Mouse (Mus musculus): Measurements from ENCODE around the gene Gas7.
A peak's percentile ranks its signal among the peaks of the same experiment; 100 is the strongest.

Gas7 gene

DNA sequence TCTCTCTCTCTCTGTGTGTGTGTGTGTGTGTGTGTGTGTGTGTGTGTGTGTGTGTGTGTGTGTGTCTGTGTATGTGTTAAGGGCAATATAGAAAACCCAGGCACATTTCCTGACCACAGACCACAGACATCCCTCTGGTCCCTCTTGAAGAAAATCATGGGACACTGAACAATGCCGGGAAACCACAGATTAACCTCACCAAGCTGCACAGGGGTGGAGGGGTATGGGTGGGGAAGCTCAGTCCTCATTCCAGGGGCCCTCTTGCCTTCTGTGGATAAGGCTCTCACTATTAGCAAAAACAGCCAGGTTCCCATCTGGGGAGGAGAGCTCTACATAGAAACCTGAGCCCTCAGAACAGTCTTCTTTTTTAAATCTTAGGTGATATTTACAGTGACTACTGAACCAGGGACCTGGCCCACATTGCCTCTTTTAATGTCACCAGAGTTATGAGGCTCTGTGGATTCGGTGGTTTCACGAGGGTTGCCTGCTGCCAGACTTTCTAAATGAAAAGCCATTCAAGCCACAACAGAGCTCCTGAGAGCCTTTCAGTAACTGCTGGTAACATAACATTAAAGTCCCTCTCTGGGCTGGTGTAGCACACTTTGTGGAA is 178.5 kb downstream of the Gas7 start:
- no peak for DNase-seq

DNA sequence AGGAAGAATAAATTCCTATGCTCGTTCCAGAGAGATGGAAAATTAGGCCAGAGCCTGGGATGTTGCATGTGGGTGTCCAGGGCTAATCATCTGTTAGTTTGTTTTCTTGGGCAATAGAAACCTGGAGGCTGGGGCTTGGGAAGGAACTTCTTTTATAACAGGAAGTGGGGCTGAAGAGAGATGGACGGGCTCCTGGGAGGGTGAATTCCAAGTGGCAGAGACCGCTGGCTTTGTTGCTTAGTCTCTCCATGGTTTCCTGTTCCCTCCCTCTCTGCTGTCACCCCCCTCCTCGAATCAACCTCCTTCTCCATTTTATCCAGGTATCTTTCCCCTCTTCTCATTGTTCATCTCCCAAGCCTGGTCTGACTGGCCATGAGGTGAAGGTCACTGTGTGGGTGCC is 181.0 kb downstream of the Gas7 start:
- no peak for DNase-seq

DNA sequence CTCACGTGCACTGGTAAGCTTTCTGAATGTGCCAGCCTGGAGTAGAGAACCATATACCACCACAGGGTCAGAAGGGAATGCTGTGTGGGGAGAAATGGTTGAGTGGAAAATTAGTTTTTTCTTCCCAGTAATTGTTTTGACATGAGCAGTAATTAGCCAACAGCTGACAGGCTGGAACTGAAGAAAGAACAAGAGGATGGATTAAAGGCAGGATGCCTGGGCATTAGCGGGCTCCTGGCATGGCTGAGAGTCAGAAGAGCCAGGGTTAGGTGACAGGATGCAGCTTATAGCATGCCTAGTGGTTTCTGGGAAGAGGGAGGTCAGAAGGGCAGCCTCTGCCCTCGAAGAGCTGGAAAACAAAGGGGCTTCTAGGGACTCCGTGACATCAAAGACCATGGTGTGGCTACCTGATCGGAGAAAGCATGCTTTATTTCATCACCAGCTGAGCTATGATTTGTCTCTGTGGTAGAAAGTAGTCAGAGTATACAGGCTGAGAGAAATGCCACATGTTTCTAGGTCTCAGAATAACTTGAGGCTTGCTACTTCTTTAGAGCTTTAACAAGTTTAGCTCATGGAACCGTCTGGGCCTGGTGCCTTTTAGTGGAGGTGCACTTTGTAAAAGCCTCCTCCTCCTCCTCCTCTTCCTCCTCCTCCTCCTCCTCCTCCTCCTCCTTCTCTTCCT is 181.8 kb downstream of the Gas7 start:
- DNase-seq: no peak

DNA sequence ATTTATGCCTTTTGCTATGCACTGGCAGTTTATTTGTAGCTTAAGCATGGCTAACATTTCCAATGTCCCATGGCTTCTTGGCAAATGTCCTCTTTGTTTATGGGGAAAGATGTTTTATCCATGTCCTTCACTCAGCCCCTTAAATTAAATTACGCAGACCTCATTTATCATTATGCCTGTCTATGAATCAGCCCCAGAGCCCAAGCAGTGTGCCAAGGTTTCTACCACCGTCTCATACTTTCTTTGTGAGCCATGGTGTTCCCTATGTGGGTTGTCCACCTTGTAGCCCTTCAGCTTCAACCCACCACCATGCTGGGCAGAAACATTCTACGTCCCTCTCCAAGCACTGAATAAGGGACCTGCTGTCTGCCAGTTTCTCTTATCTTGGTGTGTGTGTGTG is 183.2 kb downstream of the Gas7 start:
- DNase-seq: no peak

DNA sequence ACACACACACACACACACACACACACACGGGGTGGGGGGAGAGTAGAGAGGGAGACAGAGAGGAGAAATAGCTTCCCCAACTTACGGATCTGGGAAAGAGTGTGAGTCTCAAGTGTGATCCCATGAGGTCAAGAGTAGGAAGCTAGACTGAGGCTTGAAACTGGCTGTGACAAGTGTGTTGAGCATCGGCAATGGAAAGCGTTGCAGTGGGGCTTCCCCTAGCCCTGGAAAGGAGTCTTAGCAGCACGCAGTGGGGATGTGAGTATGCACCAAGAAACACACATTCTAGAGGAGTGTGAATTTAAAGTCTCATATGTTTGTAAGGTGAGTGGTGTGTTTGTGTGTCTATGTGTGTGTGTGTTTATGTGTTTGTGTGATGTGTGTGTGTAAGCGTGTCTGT is 185.1 kb downstream of the Gas7 start:
- DNase-seq: no peak

DNA sequence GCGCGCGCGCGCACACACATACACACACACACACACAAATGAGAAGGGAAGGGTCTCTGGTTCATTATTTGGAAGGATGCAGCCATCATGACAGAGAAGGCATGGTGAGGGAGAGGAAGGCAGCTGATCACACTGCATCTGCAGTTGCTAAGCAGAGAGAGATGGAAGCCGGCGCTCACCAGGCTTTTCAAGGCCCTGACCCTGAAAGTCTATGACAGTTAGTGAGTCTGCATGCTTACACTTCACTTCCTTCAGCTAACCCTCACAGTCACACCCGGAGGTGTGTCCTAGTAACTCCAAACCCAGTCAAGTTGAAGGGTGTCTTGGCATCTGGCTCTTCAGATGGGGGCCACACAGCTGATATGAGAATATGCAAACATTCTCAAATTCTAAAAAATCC is 187.2 kb downstream of the Gas7 start:
- no peak for DNase-seq

DNA sequence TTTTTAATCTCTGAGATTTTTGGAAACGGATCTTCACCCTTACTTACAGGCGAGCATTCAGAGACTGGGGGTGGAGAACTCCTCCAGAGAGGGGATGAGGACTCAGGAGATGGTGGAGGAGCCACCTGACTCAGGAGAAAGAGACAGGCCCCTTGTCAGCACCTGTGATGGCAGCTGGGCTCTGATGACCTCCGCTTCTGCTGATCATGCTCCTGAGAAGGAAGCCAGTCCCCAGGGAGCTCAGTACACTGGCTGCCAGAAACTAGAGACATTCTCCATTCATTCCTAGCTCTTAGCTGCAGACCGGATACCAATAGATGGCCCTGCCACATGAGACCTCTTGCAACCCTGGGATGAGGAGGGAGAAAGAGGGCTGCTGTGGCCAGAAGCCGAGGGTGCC is 187.6 kb downstream of the Gas7 start:
- DNase-seq: no peak

DNA sequence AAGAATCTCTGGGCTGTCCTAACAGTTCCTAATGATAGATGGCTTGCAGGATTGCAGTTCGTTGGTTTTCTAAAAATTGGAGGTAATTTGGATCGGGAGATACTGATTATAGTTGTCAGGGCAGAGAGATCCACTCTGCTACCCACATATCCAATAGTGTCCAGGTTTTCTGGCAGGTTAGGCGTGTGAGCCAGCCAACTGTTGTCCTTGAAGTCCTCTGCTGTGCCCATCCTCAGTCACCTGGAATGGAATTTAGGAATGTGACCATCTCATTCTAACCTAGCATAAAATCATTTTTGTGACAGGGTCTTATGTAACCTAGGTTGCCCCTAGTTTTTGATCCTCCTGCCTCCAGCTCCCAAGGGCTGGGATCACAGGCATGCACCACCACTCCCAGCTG is 188.2 kb downstream of the Gas7 start:
- DNase-seq: no peak

DNA sequence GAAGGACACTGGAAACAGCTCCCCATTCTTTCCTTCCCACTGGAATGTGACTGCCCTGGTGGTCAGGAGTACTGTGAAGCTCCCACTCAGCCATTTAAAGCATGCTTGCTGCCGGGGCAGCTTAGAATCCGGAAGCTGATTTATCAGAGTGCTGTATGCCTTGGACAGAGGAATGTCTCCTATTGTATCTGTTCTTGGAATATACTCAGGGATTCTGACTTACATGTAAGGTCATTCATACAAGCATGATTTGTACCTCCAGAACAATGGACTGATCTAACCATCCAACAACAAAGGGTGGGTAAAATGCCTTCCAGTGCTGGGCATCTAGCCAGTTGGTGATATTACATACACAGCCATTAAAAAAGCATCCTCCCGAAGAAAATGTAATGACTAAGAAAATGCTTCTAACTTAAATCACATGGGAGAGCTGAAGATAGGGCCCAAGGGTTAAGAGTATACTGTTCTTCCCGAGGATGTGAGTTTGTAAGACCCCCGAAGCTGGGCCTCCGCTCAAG is 189.5 kb downstream of the Gas7 start:
- no peak for DNase-seq

DNA sequence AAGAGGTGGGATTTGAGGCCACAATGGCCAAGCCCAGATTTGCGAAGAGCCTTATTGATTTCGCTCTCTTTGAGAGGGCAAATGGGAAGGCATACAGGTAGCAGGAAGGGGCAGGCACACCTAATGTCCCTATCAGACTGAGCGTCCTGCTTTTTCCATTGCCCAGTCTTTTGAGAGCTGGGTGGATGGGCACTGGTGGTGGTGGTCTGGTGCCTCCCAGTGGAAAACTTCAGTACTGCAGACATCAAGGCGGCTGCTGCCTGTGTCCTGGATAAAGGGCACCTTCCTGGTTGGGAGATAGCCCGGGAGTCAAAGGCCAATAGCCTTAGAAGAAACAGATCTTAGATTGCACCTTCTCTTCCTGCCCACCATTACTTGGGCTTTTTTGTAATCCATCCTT is 192.5 kb downstream of the Gas7 start:
- peak; percentile 63 to 64 for DNase-seq

DNA sequence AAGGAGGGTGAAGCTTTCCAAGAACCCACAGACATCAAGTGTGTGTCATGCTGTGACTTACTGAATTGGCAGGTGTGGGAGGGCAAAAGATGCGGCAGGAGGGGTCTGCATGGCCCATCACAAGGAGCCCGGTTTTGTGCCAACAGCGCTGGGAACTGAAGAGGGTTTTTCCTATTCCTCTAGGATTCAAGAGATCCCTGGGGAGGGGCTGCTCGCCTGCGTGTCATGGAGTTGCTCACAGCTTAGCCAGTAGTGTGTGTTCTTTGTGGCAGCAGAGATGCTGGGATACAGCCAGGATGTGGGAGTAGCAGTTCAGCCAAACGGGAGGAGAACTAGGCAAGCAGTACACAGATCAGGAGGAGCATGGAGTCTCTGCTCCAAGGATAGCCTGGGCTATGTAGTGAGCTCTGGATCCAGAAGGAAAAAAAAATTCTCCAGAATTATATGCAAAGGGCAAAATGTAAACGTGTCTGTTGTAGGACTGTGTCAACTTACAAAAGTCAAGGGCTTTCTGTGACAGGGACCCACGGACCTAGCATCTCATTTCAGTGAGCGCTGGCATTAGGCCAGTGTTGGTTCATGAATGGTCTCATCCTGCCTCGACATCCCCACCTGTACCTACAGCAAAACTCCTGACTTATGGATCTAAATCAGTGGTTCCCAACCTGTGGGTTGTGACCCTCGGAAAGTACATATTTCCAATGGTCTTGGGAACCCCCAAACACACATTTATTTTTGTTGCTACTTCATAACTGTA is 193.6 kb downstream of the Gas7 start:
- no peak for DNase-seq

DNA sequence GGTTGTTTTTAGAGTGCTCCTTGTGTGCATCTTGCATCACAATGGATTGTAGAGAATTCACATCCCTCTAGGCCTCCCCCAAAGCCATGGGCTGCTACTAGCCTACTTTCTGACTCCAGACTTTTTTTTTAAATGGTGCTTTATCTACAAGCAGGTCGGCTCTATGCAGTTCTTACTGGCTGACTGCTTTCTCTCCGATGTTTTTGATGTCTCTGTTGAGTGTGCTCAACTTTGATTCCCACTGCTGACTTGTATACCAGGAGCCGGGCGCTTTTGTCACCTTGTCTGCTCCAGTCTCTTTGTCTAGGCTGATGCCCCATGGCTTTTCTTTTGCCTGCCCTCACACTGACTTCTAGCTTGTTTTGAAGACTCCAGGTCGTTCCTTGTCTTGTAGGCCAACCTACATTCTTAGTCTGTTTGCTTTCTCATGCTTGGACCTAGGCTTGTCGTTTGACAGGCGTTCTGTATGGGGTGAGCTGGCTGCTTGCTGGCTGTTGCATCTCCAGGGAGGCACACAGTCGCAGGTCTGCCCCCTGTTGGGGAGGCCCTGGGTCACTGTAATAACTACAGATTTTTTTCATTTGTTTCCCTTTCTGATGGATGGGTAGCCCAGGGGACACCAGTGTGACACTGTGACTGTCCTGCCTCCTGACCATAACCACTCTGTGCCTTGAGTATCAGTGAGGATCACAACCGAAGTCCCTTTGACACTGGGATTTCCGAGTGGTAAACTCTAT is 194.9 kb downstream of the Gas7 start:
- DNase-seq: no peak

DNA sequence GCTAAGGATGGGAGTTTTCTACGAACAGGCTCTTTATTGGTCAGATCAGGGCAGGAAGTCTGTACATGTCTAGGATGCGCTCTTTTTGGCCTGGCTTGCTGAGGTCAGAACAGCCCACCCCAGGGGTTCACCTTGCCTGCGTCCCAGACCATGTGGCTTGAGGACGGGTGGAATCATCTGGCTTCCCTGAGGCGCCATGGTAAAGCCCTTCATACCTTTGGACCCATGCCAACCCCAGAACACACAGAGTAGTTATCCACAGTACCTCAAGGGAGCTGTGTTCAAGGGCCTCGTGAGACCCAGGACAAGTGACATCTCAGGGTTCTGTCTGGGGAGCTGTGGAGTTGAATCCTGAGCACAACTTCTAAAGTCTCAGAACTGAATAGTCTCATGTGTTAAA is 196.5 kb downstream of the Gas7 start:
- no peak for DNase-seq

DNA sequence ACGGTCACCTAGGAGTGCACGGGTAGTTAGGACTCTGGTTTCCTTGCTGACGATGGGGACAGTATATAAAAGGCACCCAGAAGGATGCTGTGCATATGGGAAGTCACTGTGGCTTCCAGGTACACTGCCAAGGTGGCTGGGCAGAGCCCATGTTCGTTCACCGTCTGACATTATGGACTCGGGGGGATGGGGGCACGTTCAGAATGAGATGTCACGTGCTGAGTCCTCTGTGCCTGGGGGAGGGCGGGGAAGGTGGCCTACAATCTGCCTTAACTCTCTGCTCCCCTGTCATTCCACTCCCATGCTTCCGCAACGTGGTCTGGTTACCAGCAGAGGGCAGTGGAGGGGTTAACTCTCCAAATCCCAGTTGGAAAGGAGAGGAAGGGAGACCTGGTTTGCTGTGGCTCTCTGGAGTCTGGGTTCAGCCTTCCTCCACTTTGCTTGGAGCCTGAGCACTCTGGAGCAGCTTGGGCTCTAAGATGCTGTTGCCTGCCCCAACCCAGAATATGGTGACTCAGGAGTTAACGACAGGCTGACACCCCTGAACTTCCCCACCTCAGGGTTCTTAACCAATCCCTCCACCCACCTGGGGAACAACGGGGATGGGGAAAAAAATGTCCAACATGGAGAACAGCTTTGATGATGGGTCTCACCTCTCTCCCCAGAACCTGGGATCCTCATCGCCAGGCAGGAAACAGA is 197.1 kb downstream of the Gas7 start:
- no peak for DNase-seq

DNA sequence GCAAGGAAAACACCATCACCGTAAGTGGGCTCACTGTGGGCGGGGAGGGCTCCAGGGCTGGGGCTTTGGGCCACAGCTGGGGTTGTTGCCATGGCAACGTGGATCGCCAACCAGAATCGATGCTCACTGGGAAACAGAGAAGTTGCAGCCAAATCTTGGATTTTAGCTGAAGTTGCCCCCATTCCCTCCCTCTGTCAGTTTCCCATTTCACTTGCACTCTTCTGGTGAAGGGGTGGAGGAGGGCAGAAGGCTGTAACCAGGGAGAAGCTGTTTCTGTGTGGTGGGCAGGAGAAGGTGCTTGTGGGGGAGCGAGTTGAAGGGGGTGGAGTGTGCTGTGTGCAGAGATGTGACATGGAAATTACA is 197.6 kb downstream of the Gas7 start:
- DNase-seq: no peak

DNA sequence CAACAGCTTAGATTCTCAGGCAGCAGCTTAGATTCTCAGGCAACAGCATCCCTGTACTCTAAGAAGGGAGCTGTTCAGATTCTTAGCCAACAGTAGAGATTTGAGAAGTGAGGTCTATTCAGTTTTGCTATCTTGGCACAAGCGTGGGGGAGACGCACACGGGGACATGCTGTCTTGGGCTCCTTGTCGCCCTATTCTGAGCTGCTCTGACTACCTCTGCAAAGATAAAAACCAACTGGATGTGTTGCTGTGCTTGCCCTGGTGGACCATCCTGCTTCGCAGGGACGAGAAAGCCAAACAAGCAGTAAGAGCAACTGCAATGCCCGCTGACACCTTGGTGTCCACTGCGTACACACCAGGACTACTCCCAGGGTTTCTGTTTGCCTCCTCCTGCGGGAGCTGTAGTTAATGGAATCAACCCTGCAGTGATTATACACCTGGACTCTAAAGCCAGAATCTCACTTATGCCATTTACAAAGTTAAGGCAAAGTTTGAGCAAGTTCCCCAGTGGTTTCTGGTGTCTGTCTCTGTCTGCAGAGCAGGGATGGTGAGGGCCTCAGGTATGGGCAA is 198.4 kb downstream of the Gas7 start:
- DNase-seq: no peak

DNA sequence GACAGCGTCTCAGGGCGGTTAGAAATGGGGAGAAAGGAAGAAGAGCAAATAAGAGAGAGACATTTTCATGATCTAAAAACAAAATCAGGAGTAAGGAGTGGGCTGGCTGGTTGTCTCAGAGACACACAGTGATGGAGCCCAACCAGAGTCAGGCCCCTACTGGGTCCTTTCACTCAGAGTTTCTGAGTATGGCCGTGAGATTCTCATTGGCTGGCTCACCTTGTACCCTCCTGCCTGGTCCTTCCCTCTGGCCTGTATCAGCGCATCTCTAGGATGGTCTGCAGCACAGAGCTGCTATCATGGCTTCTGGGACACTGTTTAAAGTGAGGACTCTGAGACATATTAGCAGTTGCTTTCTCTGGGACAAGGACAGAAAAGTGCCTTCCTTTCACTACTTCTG is 199.3 kb downstream of the Gas7 start:
- DNase-seq: no peak

DNA sequence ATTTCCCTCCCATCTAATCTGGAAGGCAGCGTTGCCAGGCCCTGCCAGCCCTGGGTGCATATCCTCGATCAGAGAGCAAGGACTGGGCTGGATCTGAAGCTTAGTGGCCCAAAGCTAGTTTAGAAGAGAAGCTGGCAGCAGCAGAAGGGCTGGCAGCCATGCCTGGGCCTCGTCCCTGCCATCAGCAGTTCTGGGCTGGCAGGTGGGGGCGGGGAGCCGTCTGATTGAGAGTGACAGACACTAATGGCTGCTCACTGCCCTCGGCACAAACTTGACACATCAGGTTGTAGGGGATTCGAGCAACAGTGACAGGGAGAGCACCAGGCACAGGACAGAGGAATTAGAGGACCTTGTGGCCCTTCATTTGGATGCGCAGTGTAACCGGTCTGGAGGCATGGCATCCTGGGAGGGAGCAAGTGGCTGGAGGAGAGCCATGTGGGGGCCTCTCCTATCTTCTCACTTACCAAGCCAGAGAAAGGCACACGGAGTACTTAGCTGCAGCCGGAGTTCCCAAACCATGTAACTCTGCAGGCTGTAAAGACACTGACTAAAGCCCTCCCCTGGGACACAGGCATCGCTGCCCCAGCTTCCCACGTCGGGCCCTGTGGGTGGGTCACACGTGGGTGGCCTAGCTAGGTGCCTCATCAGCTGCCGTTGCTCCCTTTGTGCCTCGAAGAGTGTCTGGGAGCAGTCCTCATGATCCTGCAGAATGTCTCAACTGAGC is 200.2 kb downstream of the Gas7 start:
- no peak for DNase-seq

DNA sequence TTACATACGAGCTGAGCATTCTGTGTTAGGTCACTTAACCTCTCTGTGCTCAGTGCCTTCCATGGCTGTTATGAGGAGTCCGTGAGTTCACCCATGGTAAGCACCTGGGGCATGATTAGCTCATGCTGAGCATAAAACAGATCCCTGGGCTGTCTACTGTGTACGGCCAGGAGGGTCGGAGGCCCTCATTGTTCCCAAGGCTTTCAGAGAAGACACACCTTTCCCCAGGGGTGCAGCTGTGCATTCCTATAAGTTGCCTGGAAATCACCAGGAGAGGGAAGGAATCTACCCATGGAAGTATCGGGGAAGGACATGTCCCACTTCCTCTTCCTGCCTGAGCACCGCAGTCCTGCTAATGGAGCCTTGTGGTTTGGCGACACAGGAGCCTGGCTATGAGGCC is 201.1 kb downstream of the Gas7 start:
- no peak for DNase-seq

DNA sequence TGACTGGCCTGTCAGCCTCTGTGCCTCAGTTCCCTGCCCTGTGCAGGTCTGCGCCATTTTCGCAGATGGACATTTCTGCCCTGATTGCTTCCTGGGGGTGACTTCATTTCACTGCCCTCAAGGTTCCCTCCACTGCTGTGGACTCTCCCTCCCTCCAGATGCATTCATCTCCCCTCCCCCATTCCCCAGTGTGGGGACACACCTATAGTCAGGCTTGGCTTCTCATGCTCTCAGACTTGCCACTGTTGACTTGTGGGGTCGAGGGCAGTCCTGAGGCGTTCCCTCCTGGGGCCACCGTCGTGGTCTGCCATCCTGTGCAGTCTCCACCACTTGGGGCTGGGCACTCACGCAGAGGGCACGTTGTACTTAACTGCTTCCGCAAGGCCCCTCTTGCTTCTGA is 201.6 kb downstream of the Gas7 start:
- DNase-seq: no peak

DNA sequence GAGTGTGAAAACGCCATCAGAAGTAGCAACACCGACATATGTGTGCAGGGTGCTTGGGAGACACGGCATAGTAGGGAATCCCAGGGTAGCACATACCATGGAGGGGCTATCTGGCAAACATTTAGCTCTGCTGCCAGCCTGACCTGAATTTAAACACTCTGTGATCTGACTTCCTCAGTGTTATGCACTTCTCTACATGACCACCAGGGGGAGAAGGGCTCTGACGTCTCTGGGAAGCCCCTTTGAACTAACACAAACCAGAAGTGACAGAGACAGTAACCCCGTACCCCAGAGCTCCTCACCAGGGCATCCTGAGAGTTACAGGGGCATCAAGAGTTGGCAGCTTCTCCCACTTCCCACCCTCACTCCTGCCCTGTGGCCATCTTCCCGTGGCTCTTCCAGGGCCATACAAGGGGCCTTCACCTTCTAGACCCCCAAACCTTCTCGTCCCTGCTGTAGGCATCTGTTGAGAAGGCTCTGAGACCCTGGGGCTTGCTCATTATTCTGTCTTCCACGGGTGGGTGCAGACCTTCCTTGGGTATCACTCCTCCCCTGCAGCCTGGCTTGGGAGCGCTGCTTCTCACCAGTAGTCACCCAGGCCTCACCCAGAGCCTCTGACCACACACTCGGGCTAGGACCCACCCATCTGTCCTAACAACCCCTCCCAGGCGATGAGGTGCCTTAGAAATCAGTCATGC is 202.6 kb downstream of the Gas7 start:
- peak in 1 of 2 experiments; percentile 23 for DNase-seq

Data from lung, adult 18-20 months (tissue).